Mouse (Mus musculus) neural tube, embryonic 11.5 days (tissue): ENCODE results near the gene Dnajb3. TPM values are rescaled to one million over a fixed set of nuclear protein-coding genes. Genes with fewer than 3 reads are reported as not detected.

Source experiments
- ATAC-seq: fragments of 200-750 bp; cut with Nextera tagmentation; 2 replicates; pipeline ENCODE4 v1.8.0; 2017; ENCODE audit warnings: moderate number of reproducible peaks, mild to moderate bottlenecking, moderate TSS enrichment, moderate library complexity; ENCODE audit not compliant: insufficient read depth, low FRiP score, low TSS enrichment
- DNase-seq: peaks from one replicate; pipeline ENCODE4 v3.0.0-alpha.2; 2015; ENCODE audit warnings: low spot score
- H3K27ac ChIP-seq: fragments of 300-500 bp; sonication (generic); 2 replicates; pipeline ENCODE4 v1.5.1; 2014; ENCODE audit warnings: low read depth, mild to moderate bottlenecking, low read length
- H3K27me3 ChIP-seq: fragments of 300-500 bp; sonication (generic); 2 replicates; pipeline ENCODE4 v1.6.1; 2014; ENCODE audit warnings: mild to moderate bottlenecking, low read length, mixed read lengths; ENCODE audit not compliant: control insufficient read depth, insufficient read depth
- H3K36me3 ChIP-seq: fragments of 300-500 bp; sonication (generic); 2 replicates; pipeline ENCODE4 v1.6.1; 2014; ENCODE audit warnings: mild to moderate bottlenecking, low read length, moderate library complexity, mixed read lengths; ENCODE audit not compliant: control insufficient read depth, insufficient read depth
- H3K4me1 ChIP-seq: fragments of 300-500 bp; sonication (generic); 2 replicates; pipeline ENCODE4 v1.6.1; 2014; ENCODE audit warnings: low read length, mixed read lengths; ENCODE audit not compliant: control insufficient read depth, insufficient read depth
- H3K4me2 ChIP-seq: fragments of 300-500 bp; sonication (generic); 2 replicates; pipeline ENCODE4 v1.6.1; 2014; ENCODE audit warnings: low read depth, mild to moderate bottlenecking, moderate library complexity
- H3K4me3 ChIP-seq: fragments of 300-500 bp; sonication (generic); 2 replicates; pipeline ENCODE4 v1.5.1; 2014; ENCODE audit warnings: low read depth, low read length
- H3K9ac ChIP-seq: fragments of 300-500 bp; sonication (generic); 2 replicates; pipeline ENCODE4 v1.6.1; 2014; ENCODE audit warnings: mild to moderate bottlenecking, low read length
- H3K9me3 ChIP-seq: fragments of 300-500 bp; sonication (generic); 2 replicates; pipeline ENCODE4 v1.6.1; 2016; ENCODE audit warnings: low read length; ENCODE audit not compliant: control insufficient read depth
- WGBS: fragments of 180-500 bp; shearing (Covaris S2); extraction: QIAGEN DNeasy Blood & Tissue Kit; methylation state at CpG from one replicate; pipeline ENCODE4 v1.1.7; 2014; 5-methylcytosine and 5-hydroxymethylcytosine counted together
- polyA plus RNA-seq: library from polyadenylated mRNA; unstranded; fragments of >200 nt; fragmentation: Nextera tagmentation; extraction: Ambion mirVana; gene quantifications from 2 replicates; pipeline ENCODE4 v1.2.1, GENCODE M21; 2014

Dnajb3 gene
- 13.6 and 14.8 TPM in 2 replicates for polyA plus RNA-seq

DNA sequence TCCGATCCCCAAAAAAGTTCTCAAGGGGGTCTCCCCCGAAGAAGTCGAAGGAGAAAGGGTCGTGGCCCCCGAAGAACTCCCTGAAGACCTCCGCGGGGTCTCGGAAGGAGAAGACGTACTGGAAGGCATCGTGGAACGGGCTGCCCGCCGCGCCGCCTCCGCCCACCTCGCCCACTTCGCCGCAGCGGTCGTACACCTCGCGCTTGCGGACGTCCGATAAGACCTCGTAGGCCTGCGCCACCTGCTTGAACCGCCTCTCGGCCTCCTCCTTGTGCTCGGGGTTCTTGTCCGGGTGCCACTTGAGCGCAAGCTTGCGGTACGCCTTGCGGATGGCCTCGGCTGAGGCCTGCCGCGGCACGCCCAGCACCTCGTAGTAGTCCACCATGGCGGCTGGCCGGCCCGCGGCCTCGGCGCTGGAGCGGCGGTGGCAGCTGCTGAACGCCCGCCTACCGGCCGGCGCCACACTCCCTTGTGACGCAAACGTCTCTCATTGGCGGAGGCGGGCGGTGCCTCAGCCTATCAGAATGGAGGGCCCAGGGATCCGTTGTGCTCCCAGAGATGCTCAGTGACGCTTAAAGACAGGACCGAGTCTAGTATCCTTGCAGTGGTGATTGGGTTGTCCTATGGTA is at the start of gene Dnajb3:
Dnajb3 (minus strand) TSS at position 489 of the 629 bp plus-strand sequence.
- H3K4me3 ChIP-seq, result peak within 1 kb of the TSS; percentile 40
- DNase-seq (peak; percentile 93), ATAC-seq (peak; percentile 100)
- H3K4me2 ChIP-seq, result peak within 1 kb of the TSS; percentile 73
- H3K27ac ChIP-seq, result 0 out of 2 replicates have a peak within 1 kb of the TSS, but pooled peaks have one; percentile 14
- no peaks in the 10 kb centered on the region for H3K9me3 ChIP-seq
- H3K4me1 ChIP-seq, result no peaks in the 10 kb centered on the region; the same call in 1 of the 2 replicates
- WGBS, result 6% methylated on average over 62 of the region's 62 CpGs
- H3K36me3 ChIP-seq, result no peaks in the 10 kb centered on the region
- H3K9ac ChIP-seq, result peak within 1 kb of the TSS; percentile 81
- H3K27me3 ChIP-seq, result no peaks in the 10 kb centered on the region

GRCm38 (mm10) chr1:88254793-88255465 is 49.3 kb upstream of the Dnajb3 start:
- Histone ChIP-seq H3K27ac (no peak overlapping the region), H3K27me3 (no peaks in the 10 kb centered on the region), H3K4me1 (no peaks in the 10 kb centered on the region), H3K9ac (no peak overlapping the region), H3K4me2 (no peak overlapping the region), H3K4me3 (no peak overlapping the region), H3K36me3 (peaks cover 3% of the 10 kb centered on the region), H3K9me3 (peaks cover 93% of the 10 kb centered on the region)
- DNase-seq (no peak), ATAC-seq (no peak)
- 89% methylated on average over 12 of the region's 12 CpGs for WGBS

- H3K9ac ChIP-seq, result no peak overlapping the region
- DNase-seq, result no peak
- H3K4me3 ChIP-seq, result no peak overlapping the region
- 75% methylated on average over 6 of the region's 6 CpGs for WGBS
- H3K4me1 ChIP-seq, result no peaks in the 10 kb centered on the region
- H3K4me2 ChIP-seq, result no peak overlapping the region
- H3K27me3 ChIP-seq, result no peaks in the 10 kb centered on the region
- no peak for ATAC-seq
- H3K27ac ChIP-seq, result no peak overlapping the region
- H3K36me3 ChIP-seq, result no peaks in the 10 kb centered on the region
- peaks cover 95% of the 10 kb centered on the region for H3K9me3 ChIP-seq
Observed at GRCm38 (mm10) chr1:88253540-88253939, 48.0 kb upstream of the Dnajb3 start.

- DNase-seq (no peak), ATAC-seq (no peak)
- Histone ChIP-seq H3K9me3 (peaks cover 97% of the 10 kb centered on the region), H3K4me1 (no peaks in the 10 kb centered on the region), H3K4me3 (no peak overlapping the region), H3K9ac (no peak overlapping the region), H3K4me2 (no peak overlapping the region), H3K27ac (no peak overlapping the region), H3K27me3 (no peaks in the 10 kb centered on the region), H3K36me3 (no peaks in the 10 kb centered on the region)
- 76% methylated on average over 8 of the region's 8 CpGs for WGBS
Observed at GRCm38 (mm10) chr1:88253106-88253505, 47.5 kb upstream of the Dnajb3 start.

DNA sequence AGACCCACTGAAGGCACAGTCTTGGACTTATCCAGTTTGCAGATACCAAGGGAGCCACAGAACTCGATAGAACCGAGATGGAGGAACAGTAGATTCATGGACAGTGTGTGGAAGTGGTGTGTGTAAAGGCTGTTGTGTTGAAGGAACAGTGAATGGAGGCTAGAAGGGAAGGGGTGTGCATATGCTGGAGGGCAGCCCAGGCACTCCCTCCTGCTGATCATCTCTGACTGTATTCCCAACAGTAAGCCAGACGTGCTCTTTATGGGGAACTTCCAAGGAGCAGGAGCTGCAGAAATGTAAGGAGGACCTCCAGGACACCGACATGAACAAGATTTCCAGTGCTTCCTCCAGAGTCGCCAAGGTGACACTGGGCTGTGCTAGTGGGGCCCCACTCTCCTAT is 44.4 kb upstream of the Dnajb3 start:
- Histone ChIP-seq H3K27me3 (no peaks in the 10 kb centered on the region), H3K4me3 (no peak overlapping the region), H3K4me1 (no peaks in the 10 kb centered on the region), H3K9ac (no peak overlapping the region), H3K9me3 (peaks cover 96% of the 10 kb centered on the region), H3K27ac (no peak overlapping the region), H3K4me2 (no peak overlapping the region), H3K36me3 (no peaks in the 10 kb centered on the region)
- DNase-seq, result no peak
- no peak for ATAC-seq
- 81% methylated on average over 5 of the region's 5 CpGs for WGBS

DNA sequence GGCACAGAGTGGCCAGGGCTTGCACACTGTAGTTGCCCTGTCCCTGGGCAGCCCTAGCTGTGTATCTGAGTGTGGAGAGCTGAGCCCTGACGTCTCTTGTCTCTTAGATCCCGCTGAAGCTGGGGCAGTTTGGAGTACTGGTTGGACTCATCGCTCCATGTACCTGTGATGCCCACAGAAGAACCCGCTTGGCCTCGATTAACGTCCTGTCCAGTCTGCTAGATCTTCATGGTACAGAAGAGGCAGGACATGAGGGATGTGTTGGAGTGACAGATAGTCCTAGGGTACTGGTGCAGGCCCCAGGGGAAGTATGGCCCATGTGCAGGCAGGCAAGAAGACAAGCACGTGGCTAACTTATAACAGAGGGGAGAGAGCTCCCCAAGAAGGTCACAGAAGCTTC is 44.0 kb upstream of the Dnajb3 start:
- no peak overlapping the region for H3K9ac ChIP-seq
- no peaks in the 10 kb centered on the region for H3K27me3 ChIP-seq
- 82% methylated on average over 7 of the region's 7 CpGs for WGBS
- 0 out of 2 replicates have a peak, but pooled peaks cover 2% of the 10 kb centered on the region for H3K36me3 ChIP-seq
- H3K27ac ChIP-seq, result no peak overlapping the region
- H3K4me1 ChIP-seq, result no peaks in the 10 kb centered on the region
- H3K4me2 ChIP-seq, result no peak overlapping the region
- ATAC-seq, result no peak
- no peak for DNase-seq
- H3K4me3 ChIP-seq, result no peak overlapping the region
- H3K9me3 ChIP-seq, result peaks cover 96% of the 10 kb centered on the region

DNA sequence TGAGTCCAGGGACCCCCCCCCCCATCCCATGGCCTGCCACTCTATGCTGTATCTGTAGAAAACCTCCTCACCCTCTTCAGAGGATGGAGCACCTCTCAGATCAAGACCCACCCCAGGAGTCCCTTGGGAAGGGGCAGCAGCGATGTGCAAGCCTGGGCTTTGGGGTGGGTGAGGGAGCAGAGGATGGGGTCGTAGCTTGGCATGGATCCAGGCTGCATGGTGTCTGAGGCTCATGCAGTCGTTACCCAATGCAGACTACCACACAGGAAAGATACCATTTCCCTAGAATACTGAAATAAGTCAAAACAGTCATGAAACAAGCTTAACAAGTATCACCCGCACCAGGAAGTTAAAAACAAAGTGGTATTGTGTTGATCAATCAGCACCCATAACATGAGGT is 43.1 kb upstream of the Dnajb3 start:
- Histone ChIP-seq H3K27me3 (no peaks in the 10 kb centered on the region), H3K9me3 (peaks cover 95% of the 10 kb centered on the region), H3K36me3 (0 out of 2 replicates have a peak, but pooled peaks cover 2% of the 10 kb centered on the region), H3K4me2 (no peak overlapping the region), H3K4me3 (no peak overlapping the region), H3K4me1 (no peaks in the 10 kb centered on the region), H3K27ac (no peak overlapping the region), H3K9ac (no peak overlapping the region)
- no peak for ATAC-seq
- 72% methylated on average over 4 of the region's 4 CpGs for WGBS
- DNase-seq, result no peak

DNA sequence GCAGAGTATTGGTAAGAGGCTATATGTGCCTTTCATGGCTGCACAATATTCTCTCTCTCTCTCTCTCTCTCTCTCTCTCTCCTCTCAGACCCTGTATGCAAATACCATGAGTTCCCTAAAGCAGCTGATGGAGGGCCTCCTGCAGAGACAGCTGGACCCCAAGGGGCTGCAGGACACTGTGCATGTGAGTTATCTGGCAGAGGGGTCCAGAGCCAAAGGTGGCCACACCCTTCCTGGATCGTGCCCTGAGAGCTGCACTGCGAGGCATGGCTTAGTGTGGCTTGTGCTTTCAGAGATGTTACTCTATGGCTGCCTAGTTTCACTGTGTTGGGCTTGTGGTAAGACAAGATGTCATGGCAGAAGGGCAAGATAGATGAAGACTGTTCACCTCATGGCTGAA is 42.1 kb upstream of the Dnajb3 start:
- Histone ChIP-seq H3K4me2 (no peak overlapping the region), H3K9ac (no peak overlapping the region), H3K36me3 (0 out of 2 replicates have a peak, but pooled peaks cover 2% of the 10 kb centered on the region), H3K27ac (no peak overlapping the region), H3K4me1 (no peaks in the 10 kb centered on the region), H3K9me3 (peaks cover 96% of the 10 kb centered on the region), H3K4me3 (no peak overlapping the region), H3K27me3 (no peaks in the 10 kb centered on the region)
- ATAC-seq, result no peak
- DNase-seq, result no peak
- 56% methylated on average over 2 of the region's 2 CpGs for WGBS

DNA sequence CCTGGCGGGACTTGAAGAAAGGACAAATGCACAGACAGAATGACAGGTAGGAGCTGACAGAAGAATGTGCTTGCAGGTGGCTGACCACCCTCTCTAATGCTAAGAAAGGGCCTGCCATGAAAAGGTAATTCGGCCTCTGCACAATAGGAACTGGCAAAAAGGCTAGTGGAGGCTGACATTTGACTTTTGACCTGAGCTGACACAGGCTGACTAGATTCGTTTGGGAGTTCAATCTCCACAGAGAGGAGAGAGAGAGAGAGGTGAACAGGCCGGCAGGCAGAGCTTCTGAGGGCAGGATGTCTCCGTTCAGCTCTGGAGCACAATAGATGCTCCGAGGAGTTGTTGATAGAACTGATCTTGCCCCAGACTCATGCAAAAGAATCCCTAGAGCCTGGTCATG is 40.8 kb upstream of the Dnajb3 start:
- no peak overlapping the region for H3K4me2 ChIP-seq
- DNase-seq (no peak), ATAC-seq (no peak)
- no peaks in the 10 kb centered on the region for H3K4me1 ChIP-seq
- no peaks in the 10 kb centered on the region for H3K27me3 ChIP-seq
- H3K4me3 ChIP-seq, result no peak overlapping the region
- H3K36me3 ChIP-seq, result 0 out of 2 replicates have a peak, but pooled peaks cover 2% of the 10 kb centered on the region
- peaks cover 97% of the 10 kb centered on the region for H3K9me3 ChIP-seq
- no peak overlapping the region for H3K27ac ChIP-seq
- no peak overlapping the region for H3K9ac ChIP-seq
- WGBS, result 48% methylated on average over 6 of the region's 6 CpGs
